Mouse (Mus musculus): ENCODE measurements around the gene Ugdh. TPM values are rescaled to one million over a fixed set of nuclear protein-coding genes. Genes with fewer than 3 reads are reported as not detected.
"Not testable (repeated sequence)": the region's sequence is repeated elsewhere in the genome, so short reads cannot be mapped to it uniquely, and the experiment has no call there.

Ugdh gene
- total RNA-seq (2021) (10 to 100 TPM; 71.8 to 82.5 TPM), polyA plus RNA-seq (2012; rRNA removed) (5.7 and 5.9 TPM in 2 replicates)
- long read RNA-seq, transcript Ugdh-201 (12 exons, 2,550 nt) = major isoform, 82 of 87 reads
- long read RNA-seq, partial matches to known transcripts = 4 of 87 reads
- long read RNA-seq, other reads (novel, unspliced or antisense) = 1 of 87 reads

GRCm38 (mm10) chr5:65435806-65436561, at the start of gene Ugdh:
Gene Ugdh, minus strand, starts transcription at chr5:65435949.
- DNase-seq = peak; percentile 99

GRCm38 (mm10) chr5:65482996-65483395, 47.2 kb upstream of the Ugdh start:
- DNase-seq = no peak

- no peak for DNase-seq
These were observed 44.8 kb upstream of the Ugdh start for GRCm38 (mm10) chr5:65480511-65480910.

GRCm38 (mm10) chr5:65479681-65480445, 44.1 kb upstream of the Ugdh start:
- no peak for DNase-seq

- peak; percentile 38 for DNase-seq
These were observed 42.5 kb upstream of the Ugdh start for GRCm38 (mm10) chr5:65478224-65478623.

- not testable (repeated sequence) for DNase-seq
These were observed 41.0 kb upstream of the Ugdh start for GRCm38 (mm10) chr5:65476739-65477138.

- no peak for DNase-seq
These were observed 40.1 kb upstream of the Ugdh start for GRCm38 (mm10) chr5:65475806-65476205.

- DNase-seq = peak; percentile 57
These were observed 34.0 kb upstream of the Ugdh start for GRCm38 (mm10) chr5:65469766-65470165.

GRCm38 (mm10) chr5:65466911-65467310, 31.2 kb upstream of the Ugdh start:
- no peak for DNase-seq

GRCm38 (mm10) chr5:65460361-65460760, 24.6 kb upstream of the Ugdh start:
- no peak for DNase-seq

- no peak for DNase-seq
These were observed 23.7 kb upstream of the Ugdh start for GRCm38 (mm10) chr5:65459454-65459853.

GRCm38 (mm10) chr5:65457846-65458245, 22.1 kb upstream of the Ugdh start:
- peak; percentile 69 for DNase-seq

- DNase-seq = no peak
These were observed 21.5 kb upstream of the Ugdh start for GRCm38 (mm10) chr5:65457086-65457827.

- DNase-seq = peak; percentile 72
These were observed 19.0 kb upstream of the Ugdh start for GRCm38 (mm10) chr5:65454771-65455170.

GRCm38 (mm10) chr5:65448941-65449340, 13.2 kb upstream of the Ugdh start:
- DNase-seq = no peak

GRCm38 (mm10) chr5:65447826-65448225, 12.1 kb upstream of the Ugdh start:
- no peak for DNase-seq

GRCm38 (mm10) chr5:65446756-65447155, 11.0 kb upstream of the Ugdh start:
- DNase-seq = no peak

GRCm38 (mm10) chr5:65444981-65445380, 9.2 kb upstream of the Ugdh start:
- peak; percentile 31 for DNase-seq

- DNase-seq = no peak
These were observed 2.3 kb upstream of the Ugdh start for GRCm38 (mm10) chr5:65438041-65438440.

GRCm38 (mm10) chr5:65435363-65435805, 365 bp downstream of the Ugdh start:
- no peak for DNase-seq

GRCm38 (mm10) chr5:65434471-65435362, 1.0 kb downstream of the Ugdh start:
- DNase-seq = no peak
